Mouse (Mus musculus) G1E (cell line): ENCODE results near the gene Alyref2.

ENCODE experiments used
- CTCF ChIP-seq: IDR thresholded peaks from 2 replicates; pipeline ENCODE4 v1.5.1; 2012; ENCODE audit warnings: low read depth, low read length, inconsistent platforms, mixed read lengths
- GATA1 ChIP-seq: IDR thresholded peaks from 2 replicates; pipeline ENCODE4 v1.6.1; 2012; ENCODE audit warnings: borderline replicate concordance, low read length, inconsistent platforms, mixed read lengths
- GATA2 ChIP-seq: IDR thresholded peaks from 2 replicates; pipeline ENCODE4 v1.6.1; 2012; ENCODE audit warnings: low read depth, low read length, inconsistent platforms, borderline replicate concordance
- POLR2AphosphoS5 ChIP-seq: IDR thresholded peaks from 2 replicates; pipeline ENCODE4 v1.6.1; 2012; ENCODE audit warnings: low read depth, low read length, inconsistent platforms; ENCODE audit not compliant: insufficient replicate concordance
- TAL1 ChIP-seq: conservative IDR thresholded peaks from 2 replicates; pipeline ENCODE4 v1.6.1; 2012; ENCODE audit warnings: low read depth, low read length, inconsistent platforms, mixed read lengths

DNA sequence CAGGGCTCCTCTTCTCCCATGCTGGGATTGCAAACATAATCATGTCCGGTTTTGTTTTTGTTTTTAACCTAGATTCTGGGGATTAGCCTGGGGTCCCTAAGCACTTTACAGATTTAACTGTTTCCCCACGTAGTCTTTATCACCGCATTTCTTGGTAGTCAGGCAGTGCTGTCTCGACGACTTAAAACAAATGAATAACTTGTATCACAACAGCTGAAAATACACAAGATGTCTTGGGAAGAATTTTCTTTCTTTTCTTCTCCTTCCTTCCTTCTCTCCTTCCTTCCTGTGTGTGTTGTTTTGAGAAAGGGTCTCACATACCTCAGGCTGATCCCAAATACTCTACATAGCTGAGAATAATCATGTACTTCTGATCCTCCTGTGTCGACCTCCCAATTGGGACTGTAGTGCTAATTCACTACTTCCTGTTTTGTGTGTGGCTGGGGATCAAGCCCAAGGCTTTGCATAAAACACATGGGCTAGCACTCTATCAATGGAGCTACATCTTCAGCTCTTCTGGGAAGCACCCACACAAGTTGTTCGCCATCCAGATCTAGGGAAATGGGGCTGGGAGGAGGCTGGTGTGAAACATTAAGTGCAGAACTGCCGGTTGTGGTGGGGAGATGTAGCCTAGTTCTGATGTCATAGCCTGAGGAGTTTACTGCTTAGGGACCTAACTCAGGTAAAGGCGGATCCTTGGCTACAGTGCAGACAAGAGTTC is 29.2 kb upstream of the Alyref2 start:
- TF ChIP-seq GATA1 (no peak), CTCF (no peak), POLR2AphosphoS5 (no peak), TAL1 (no peak), GATA2 (no peak)
